Mouse (Mus musculus): Measurements from ENCODE around the gene Nup107.
"Not testable (repeated sequence)": the region's sequence is repeated elsewhere in the genome, so short reads cannot be mapped to it uniquely, and the experiment has no call there.

The Nup107 gene

DNA sequence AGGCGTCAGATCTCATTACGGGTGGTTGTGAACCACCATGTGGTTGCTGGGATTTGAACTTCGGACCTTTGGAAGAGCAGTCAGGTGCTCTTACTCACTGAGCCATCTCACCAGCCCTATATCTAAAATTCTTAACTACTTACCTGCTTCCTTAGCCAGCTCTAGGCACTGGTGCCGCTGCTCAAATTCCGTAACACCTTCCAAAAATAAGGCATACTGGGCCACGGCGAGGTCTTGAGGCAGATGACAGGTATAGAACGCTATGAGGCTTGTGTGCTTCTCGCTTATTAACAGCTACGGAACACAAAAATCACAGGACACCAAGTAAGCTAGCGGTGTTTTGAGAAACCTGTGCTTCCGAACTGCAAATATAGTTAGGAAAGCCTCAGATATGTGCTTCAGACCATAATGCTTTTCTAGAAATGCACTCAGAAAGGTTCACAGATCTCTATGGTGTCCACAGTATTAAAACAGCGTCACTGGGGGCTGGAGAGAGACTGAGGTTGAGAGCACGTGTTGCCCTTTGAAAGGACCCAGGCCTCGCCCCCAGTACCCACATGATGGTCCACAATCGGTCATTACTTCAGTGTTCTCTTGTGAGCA lies 28.8 kb downstream of the Nup107 start:
- DNase-seq (ENCODE audit: low read depth, low spot score): no peak

DNA sequence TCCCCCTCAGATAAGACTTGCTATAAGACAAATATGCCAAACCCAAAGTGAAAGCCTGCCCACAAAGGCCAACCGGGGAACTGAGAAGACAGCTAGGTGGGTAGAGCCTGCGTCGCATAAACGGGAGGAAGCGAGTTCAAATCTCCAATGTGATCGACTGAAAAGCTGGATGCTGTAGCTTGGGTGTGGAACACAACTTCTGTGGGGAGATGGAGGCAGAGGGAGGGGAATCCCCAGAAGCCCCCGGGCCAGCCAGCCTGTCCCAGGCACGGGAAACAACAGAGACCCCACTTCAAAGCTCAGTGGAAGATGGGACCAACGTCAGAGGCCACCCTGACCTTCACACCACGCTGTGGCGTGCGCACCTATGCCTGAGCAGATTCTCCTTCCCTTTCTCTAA lies 29.5 kb downstream of the Nup107 start:
- no peak for DNase-seq (ENCODE audit: low read depth, low spot score)

GRCm38 (mm10) chr10:117762281-117762830 lies 30.1 kb downstream of the Nup107 start:
- DNase-seq (ENCODE audit: low read depth, low spot score): no peak

GRCm38 (mm10) chr10:117761551-117761950 lies 31.0 kb downstream of the Nup107 start:
- DNase-seq (ENCODE audit: low read depth, low spot score): no peak

DNA sequence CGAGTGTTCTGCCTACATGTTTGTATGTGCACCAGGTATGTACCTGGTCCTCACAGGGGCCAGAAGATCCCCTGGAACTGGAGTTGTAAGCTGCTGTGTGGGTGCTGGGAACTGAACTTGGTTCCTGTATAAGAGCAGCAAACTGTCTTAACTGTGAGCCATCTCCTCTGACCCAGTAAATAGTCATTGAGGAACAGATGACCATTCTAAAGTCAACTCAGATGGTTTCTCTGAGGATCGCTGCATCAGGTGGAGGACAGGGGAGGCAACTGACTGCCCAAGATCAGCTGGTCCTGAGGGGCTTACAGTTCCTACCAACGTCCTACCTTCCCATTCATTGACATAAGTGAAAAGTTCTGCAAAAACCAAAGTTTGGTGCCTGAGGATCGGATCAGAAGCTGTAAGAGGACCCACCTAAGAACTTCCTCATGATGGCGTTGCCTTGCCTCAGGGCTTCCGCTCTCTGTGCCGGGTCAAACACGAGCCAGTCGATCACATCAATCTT lies 31.6 kb downstream of the Nup107 start:
- no peak for DNase-seq (ENCODE audit: low read depth, low spot score)

GRCm38 (mm10) chr10:117759844-117760630 lies 32.5 kb downstream of the Nup107 start:
- no peak for DNase-seq (ENCODE audit: low read depth, low spot score)

GRCm38 (mm10) chr10:117758749-117759727 lies 33.5 kb downstream of the Nup107 start:
- DNase-seq (ENCODE audit: low read depth, low spot score): no peak

GRCm38 (mm10) chr10:117758344-117758743 lies 34.2 kb downstream of the Nup107 start:
- not testable (repeated sequence) for DNase-seq (ENCODE audit: low read depth, low spot score)

GRCm38 (mm10) chr10:117757796-117758342 lies 34.6 kb downstream of the Nup107 start:
- no peak for DNase-seq (ENCODE audit: low read depth, low spot score)

GRCm38 (mm10) chr10:117757259-117757658 lies 35.2 kb downstream of the Nup107 start:
- DNase-seq (ENCODE audit: low read depth, low spot score): no peak

- DNase-seq (ENCODE audit: low read depth, low spot score): no peak
Observed at GRCm38 (mm10) chr10:117756784-117757183, 35.7 kb downstream of the Nup107 start.

DNA sequence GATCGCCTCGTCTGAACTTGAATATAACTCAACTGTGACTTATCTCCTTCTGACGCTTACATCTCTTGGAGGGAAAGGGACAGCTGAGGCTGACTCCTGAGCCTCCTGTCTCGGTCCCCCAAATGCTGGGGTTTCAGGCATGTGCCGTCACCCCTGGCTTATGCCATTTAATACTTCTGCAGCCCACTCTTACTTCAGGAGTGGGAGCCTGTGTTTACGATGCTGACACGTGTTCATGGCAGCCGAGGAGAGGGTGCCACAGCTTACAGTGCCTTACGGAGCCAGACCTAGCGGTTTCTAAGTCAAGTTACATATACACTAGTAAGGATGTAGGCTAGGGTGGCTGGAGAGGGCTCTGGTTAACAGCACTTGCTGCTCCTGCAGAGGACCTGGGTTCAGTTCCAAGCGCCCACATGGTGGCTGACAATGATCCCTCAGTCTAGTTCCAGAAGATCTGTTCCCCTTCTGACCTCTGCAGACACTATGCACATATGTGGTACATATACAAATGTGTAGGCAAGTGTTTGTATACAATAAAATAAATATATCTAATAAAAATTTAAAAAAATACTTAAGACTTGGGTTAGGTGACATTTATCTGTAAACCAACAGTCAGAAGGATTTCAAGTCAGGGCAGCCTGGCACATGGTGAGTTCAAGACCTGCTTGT lies 36.6 kb downstream of the Nup107 start:
- DNase-seq (ENCODE audit: low read depth, low spot score): no peak

DNA sequence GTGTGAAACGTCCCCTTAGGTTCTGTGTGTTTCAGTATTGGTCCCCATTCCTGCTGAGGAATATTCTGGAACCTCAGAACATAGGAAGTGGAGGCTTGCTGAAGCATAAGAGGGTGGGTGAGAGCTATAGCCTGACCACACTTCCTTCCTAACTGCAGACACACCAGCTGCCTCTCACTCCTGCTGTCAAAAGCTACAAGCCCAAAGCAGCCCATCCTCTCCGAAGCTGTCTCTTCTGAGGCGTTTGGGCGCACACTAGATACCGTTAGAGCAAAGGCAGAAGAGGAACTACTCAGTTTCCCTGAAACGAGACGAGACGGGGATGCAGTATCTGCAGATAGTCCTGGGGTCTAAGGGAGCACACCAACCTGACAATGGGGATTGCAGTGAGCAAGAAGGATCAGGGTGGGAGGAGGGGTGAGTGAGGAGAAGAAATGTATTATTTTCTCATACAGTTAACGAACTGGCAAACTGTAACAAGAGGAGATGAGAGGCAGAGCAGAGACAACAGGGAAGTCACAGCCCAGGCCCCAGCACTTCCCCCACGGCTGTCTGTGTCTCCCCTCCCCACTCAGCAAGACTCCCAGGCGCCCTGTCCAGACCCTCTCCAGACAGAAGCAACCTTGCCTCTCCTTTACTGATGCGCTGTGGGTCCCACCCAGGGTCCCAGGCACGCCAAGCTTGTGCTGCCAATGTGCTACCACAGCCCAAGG lies 37.3 kb downstream of the Nup107 start:
- DNase-seq (ENCODE audit: low read depth, low spot score): peak; percentile 18

- DNase-seq (ENCODE audit: low read depth, low spot score): no peak
Observed at GRCm38 (mm10) chr10:117754609-117754940, 37.9 kb downstream of the Nup107 start.

DNA sequence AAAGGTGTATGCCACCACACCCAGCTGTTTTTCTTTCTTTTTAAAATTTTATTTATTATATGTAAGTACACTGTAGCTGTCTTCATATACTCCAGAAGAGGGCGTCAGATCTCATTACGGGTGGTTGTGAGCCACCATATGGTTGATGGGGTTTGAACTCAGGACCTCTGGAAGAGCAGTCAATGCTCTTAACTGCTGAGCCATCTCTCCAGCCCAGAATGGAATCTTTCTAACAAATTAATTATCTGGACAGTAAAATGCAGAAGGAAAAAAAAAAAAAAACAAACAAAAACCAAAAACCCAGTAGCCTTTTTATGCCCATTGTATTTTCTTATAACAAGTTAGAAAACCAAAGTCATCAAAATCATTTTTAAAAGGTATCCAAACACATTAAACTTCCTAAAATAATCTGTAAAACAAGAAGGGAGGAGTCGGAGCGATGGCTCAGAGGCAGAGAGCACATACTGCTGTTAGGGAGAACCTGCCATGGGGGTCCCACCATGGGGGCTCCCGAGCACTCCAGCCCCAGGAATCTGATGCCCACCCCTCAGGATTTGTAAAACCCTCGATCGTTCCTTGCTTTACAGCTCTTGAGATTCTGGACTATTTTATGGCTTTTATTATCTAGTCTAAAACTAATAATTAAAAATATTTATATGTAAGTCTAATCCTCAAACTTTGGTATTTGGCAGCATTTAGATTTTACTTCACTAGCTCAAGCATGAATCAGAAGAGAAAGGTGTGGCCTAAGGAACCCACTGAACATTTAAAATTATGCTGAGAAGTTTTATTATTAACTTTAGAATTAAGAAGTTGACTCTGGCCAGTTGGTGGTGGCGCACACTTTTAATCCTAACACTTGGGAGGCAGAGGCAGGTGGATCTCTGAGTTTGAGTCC lies 38.5 kb downstream of the Nup107 start:
- no peak for DNase-seq (ENCODE audit: low read depth, low spot score)

GRCm38 (mm10) chr10:117752851-117753647 lies 39.5 kb downstream of the Nup107 start:
- DNase-seq (ENCODE audit: low read depth, low spot score): no peak

GRCm38 (mm10) chr10:117752304-117752821 lies 40.1 kb downstream of the Nup107 start:
- DNase-seq (ENCODE audit: low read depth, low spot score): no peak

GRCm38 (mm10) chr10:117751744-117752143 lies 40.8 kb downstream of the Nup107 start:
- DNase-seq (ENCODE audit: low read depth, low spot score): no peak
